In the genomic region with DNA sequence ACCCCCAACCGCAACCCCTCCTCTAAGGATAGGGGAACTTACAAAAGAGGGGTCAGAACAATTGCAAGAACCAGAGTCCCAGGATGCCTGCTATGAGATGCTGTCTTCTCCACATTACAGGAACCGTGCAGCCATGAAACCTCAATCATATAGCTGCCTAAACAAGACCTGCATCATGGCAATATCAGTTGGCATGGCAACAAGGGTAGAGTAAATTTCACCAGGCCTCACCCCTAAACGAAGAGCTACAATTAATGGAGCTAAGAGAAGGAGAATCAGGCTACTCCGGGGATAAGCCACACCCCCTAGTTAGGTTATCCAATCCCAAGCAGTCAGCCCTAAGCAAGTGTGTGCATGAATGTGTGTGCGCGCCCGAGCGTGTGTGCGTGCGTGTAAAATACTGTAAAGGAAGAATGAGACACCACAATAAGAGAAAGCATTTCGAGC, we compare ENCODE assay signal across 8 mouse cellular contexts.
DNase-seq lines count a peak whose midpoint lies in the region; ATAC-seq and TF ChIP-seq lines count a peak whose summit lies in the region.

No protein-coding gene starts in this region.

- no peak for TF ChIP-seq CTCF in lung, adult 2 months (IDR thresholded peaks at IDR 0.05; ENCODE audit: insufficient read depth, low read length)

- TF ChIP-seq POLR2A in lung, adult 2 months (IDR thresholded peaks at IDR 0.05; ENCODE audit: borderline replicate concordance, extremely low read depth, low read depth, low read length): no peak

- no peaks in the 10 kb centered on the region for H3K27me3 ChIP-seq in lung, embryonic 15.5 days
- no peaks in the 10 kb centered on the region for H3K27me3 ChIP-seq in hindbrain, embryonic 15.5 days
- no peaks in the 10 kb centered on the region; the same call in 1 of the 2 replicates for H3K27me3 ChIP-seq in midbrain, embryonic 11.5 days (ENCODE audit: control insufficient read depth, insufficient read depth, low read length)

- H3K4me2 ChIP-seq in lung, embryonic 15.5 days: peak overlapping the region; percentile 40
- H3K4me2 ChIP-seq in hindbrain, embryonic 15.5 days: peak overlapping the region; percentile 60
- H3K4me2 ChIP-seq in midbrain, embryonic 11.5 days: peak overlapping the region; percentile 36

- H3K9me3 ChIP-seq in lung, embryonic 15.5 days: no peaks in the 10 kb centered on the region
- no peaks in the 10 kb centered on the region for H3K9me3 ChIP-seq in hindbrain, embryonic 15.5 days
- no peaks in the 10 kb centered on the region for H3K9me3 ChIP-seq in midbrain, embryonic 11.5 days (ENCODE audit: control insufficient read depth, low read length)

- no peaks in the 10 kb centered on the region for H3K36me3 ChIP-seq in lung, embryonic 15.5 days
- H3K36me3 ChIP-seq in hindbrain, embryonic 15.5 days: no peaks in the 10 kb centered on the region
- H3K36me3 ChIP-seq in midbrain, embryonic 11.5 days (ENCODE audit: control insufficient read depth, insufficient read depth, low read length): no peaks in the 10 kb centered on the region

- no peak overlapping the region for H3K27ac ChIP-seq in lung, embryonic 15.5 days
- peak overlapping the region; percentile 57 for H3K27ac ChIP-seq in hindbrain, embryonic 15.5 days (replicated peaks)
- no peak overlapping the region for H3K27ac ChIP-seq in midbrain, embryonic 11.5 days (ENCODE audit: low read depth, low read length)

- 29% methylated on average over 11 of the region's 11 CpGs for whole genome bisulfite sequencing in lung, embryonic 15.5 days
- WGBS in lung, adult 2 months: 23% methylated on average over 11 of the region's 11 CpGs
- 25% methylated on average over 11 of the region's 11 CpGs for WGBS in hindbrain, embryonic 15.5 days
- 28% methylated on average over 11 of the region's 11 CpGs for WGBS in midbrain, embryonic 11.5 days

- ATAC-seq in lung, embryonic 15.5 days (ENCODE audit: borderline replicate concordance, extremely low read depth, low FRiP score, low TSS enrichment): peak; percentile 62; the same call in 1 of the 2 replicates
- ATAC-seq in hindbrain, embryonic 15.5 days (ENCODE audit: low FRiP score, low read depth): peak; percentile 84
- peak; percentile 82 for ATAC-seq in midbrain, embryonic 11.5 days (ENCODE audit: low FRiP score)

- no peak for DNase-seq in lung, adult 2 months
- peak; percentile 35 for DNase-seq in c-Kit-positive CD71-positive TER-119-positive erythroid progenitor cells, embryonic 14.5 days (ENCODE audit: low spot score)
- DNase-seq in midbrain, embryonic 11.5 days (ENCODE audit: low spot score, missing footprints): no peak
- no peak for DNase-seq in adipocyte (ENCODE audit: low spot score)
- no peak for DNase-seq in kidney, adult 18-20 months
- no peak for DNase-seq in urinary bladder, postnatal 4 days (ENCODE audit: low spot score in 2 of 2)

- H3K9ac ChIP-seq in lung, embryonic 15.5 days: no peak overlapping the region
- no peak overlapping the region for H3K9ac ChIP-seq in hindbrain, embryonic 15.5 days
- no peak overlapping the region for H3K9ac ChIP-seq in midbrain, embryonic 11.5 days (ENCODE audit: low read length)

- peaks cover 46% of the 10 kb centered on the region for H3K4me1 ChIP-seq in lung, embryonic 15.5 days
- peaks cover 8% of the 10 kb centered on the region; the same call in 1 of the 2 replicates for H3K4me1 ChIP-seq in lung, adult 2 months (ENCODE audit: control insufficient read depth, insufficient read depth, low read length)
- H3K4me1 ChIP-seq in hindbrain, embryonic 15.5 days (replicated peaks): peaks cover 16% of the 10 kb centered on the region
- H3K4me1 ChIP-seq in midbrain, embryonic 11.5 days (ENCODE audit: control insufficient read depth, insufficient read depth, low read length): peaks cover 3% of the 10 kb centered on the region

- no peak overlapping the region for H3K4me3 ChIP-seq in lung, embryonic 15.5 days
- no peak overlapping the region for H3K4me3 ChIP-seq in lung, adult 2 months (replicated peaks; ENCODE audit: extremely low read depth, low read depth, low read length)
- peak overlapping the region; percentile 31 for H3K4me3 ChIP-seq in hindbrain, embryonic 15.5 days
- no peak overlapping the region for H3K4me3 ChIP-seq in midbrain, embryonic 11.5 days (ENCODE audit: low read depth, low read length)
